Mouse (Mus musculus): Measurements from ENCODE around the gene Lrrc4. TPM values are rescaled to one million over a fixed set of nuclear protein-coding genes. Genes with fewer than 3 reads are reported as not detected.

Lrrc4 gene
- total and polyA plus RNA-seq, 3 experiments = 0.11 TPM; not detected in 2

DNA sequence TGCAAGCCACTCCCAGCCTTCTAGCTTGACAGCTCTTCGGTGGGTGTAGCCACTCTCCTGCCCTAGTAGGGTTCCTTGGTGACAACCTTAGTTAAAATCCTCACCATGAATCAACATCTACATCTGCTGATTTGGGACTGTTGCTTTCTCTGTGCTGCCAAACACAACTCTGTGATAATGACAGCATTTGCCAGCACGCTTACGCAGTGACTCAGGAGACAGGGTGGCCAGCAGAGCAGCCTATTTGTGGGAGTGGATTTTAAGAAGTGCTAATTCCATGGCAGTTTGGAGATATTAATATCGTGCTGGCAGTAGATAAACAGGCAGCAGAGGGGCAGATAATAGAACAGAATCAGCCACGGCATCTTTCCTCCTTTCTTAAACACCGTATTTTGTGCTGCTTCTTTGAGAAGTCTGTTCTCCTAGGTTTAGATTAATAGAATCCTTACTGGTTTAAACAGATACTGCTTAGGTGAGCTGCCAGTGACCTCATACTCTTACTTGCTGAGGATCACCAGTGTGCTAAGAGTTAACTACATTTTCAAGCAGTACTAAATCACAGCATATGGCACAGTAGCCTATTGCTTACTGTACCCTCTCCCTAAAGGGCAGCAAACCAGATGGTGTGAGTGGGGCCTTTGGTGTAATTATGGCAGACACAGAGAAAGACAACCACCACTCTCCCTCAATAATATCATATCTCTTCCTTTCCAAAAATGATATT, 126.0 kb downstream of the Lrrc4 start:
- Histone ChIP-seq H3K27me3 (ENCODE audit: insufficient read depth, low read length) (no peaks in the 10 kb centered on the region), H3K4me3 (ENCODE audit: low read depth, low read length) (no peak overlapping the region), H3K4me1 (ENCODE audit: insufficient read depth, low read depth, low read length) (peaks cover 9% of the 10 kb centered on the region), H3K36me3 (replicated peaks) (peaks cover 71% of the 10 kb centered on the region), H3K9me3 (replicated peaks) (no peaks in the 10 kb centered on the region)
- DNase-seq (ENCODE audit: low spot score) = no peak
- ATAC-seq (ENCODE audit: extremely low read depth, insufficient number of reproducible peaks, low FRiP score, poor library complexity, severe bottlenecking) = no peak
- TF ChIP-seq GATA1 (IDR thresholded peaks at IDR 0.05; ENCODE audit: borderline replicate concordance, low read length) (no peak), GATA2 (IDR thresholded peaks at IDR 0.05; ENCODE audit: borderline replicate concordance, low read depth, low read length) (no peak), CTCF (IDR thresholded peaks at IDR 0.05; ENCODE audit: low read depth, low read length) (no peak), TAL1 (conservative IDR thresholded peaks at IDR 0.05; ENCODE audit: low read depth, low read length) (no peak), POLR2AphosphoS5 (IDR thresholded peaks at IDR 0.05; ENCODE audit: insufficient replicate concordance, low read depth, low read length) (no peak)

DNA sequence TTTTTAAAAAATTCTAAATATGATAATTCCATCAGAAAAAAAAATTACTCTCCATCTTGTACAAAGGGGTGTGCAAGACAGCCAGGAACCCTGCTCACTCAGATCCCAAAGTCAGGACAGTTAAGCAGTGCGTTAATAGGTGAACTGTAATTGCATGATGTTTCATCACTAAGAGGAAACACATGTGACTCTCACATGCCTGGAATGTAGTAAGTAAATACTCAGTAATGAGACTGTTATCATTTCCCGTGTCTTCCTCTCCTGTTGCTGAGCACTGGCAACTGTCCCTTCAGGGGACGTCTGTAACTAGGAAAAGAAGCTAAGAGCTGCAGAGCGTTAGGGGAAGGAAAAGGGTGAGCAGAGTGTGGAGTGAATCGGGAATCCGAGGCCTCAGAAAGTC, 126.9 kb downstream of the Lrrc4 start:
- Histone ChIP-seq H3K9me3 (replicated peaks) (no peaks in the 10 kb centered on the region), H3K36me3 (replicated peaks) (peaks cover 67% of the 10 kb centered on the region), H3K4me1 (ENCODE audit: insufficient read depth, low read depth, low read length) (peaks cover 9% of the 10 kb centered on the region), H3K4me3 (ENCODE audit: low read depth, low read length) (no peak overlapping the region), H3K27me3 (ENCODE audit: insufficient read depth, low read length) (no peaks in the 10 kb centered on the region)
- TF ChIP-seq POLR2AphosphoS5 (IDR thresholded peaks at IDR 0.05; ENCODE audit: insufficient replicate concordance, low read depth, low read length) (no peak), GATA2 (IDR thresholded peaks at IDR 0.05; ENCODE audit: borderline replicate concordance, low read depth, low read length) (no peak), CTCF (IDR thresholded peaks at IDR 0.05; ENCODE audit: low read depth, low read length) (no peak), TAL1 (conservative IDR thresholded peaks at IDR 0.05; ENCODE audit: low read depth, low read length) (no peak), GATA1 (IDR thresholded peaks at IDR 0.05; ENCODE audit: borderline replicate concordance, low read length) (no peak)
- ATAC-seq (ENCODE audit: extremely low read depth, insufficient number of reproducible peaks, low FRiP score, poor library complexity, severe bottlenecking) (no peak), DNase-seq (ENCODE audit: low spot score) (no peak)

DNA sequence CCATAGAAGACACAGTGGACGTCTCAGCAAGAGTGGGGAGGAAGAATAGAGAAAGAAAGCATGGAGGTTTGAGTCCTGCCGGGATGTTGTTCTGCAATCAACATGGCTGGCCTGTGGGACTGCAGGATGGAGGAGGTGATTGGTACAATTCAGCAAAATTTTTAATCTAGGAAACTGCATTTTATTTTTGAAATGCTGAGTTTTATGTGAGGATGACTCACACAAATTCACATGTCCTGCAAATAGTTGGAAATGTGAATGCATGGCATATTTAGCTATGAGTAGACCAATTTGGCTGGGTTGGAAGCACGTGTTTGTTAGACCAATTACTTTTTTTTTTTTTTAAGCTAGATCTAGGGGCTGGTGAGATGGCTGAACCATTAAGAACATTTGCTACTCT, 134.3 kb downstream of the Lrrc4 start:
- no peak overlapping the region for H3K4me3 ChIP-seq (ENCODE audit: low read depth, low read length)
- peaks cover 2% of the 10 kb centered on the region; the same call in 1 of the 2 replicates for H3K4me1 ChIP-seq (ENCODE audit: insufficient read depth, low read depth, low read length)
- peaks cover 74% of the 10 kb centered on the region for H3K36me3 ChIP-seq (replicated peaks)
- no peak for ATAC-seq (ENCODE audit: extremely low read depth, insufficient number of reproducible peaks, low FRiP score, poor library complexity, severe bottlenecking)
- DNase-seq (ENCODE audit: low spot score) = no peak
- H3K9me3 ChIP-seq (replicated peaks) = no peaks in the 10 kb centered on the region
- no peaks in the 10 kb centered on the region for H3K27me3 ChIP-seq (ENCODE audit: insufficient read depth, low read length)
- TF ChIP-seq GATA1 (IDR thresholded peaks at IDR 0.05; ENCODE audit: borderline replicate concordance, low read length) (no peak), CTCF (IDR thresholded peaks at IDR 0.05; ENCODE audit: low read depth, low read length) (no peak), POLR2AphosphoS5 (IDR thresholded peaks at IDR 0.05; ENCODE audit: insufficient replicate concordance, low read depth, low read length) (no peak), TAL1 (conservative IDR thresholded peaks at IDR 0.05; ENCODE audit: low read depth, low read length) (no peak), GATA2 (IDR thresholded peaks at IDR 0.05; ENCODE audit: borderline replicate concordance, low read depth, low read length) (no peak)

DNA sequence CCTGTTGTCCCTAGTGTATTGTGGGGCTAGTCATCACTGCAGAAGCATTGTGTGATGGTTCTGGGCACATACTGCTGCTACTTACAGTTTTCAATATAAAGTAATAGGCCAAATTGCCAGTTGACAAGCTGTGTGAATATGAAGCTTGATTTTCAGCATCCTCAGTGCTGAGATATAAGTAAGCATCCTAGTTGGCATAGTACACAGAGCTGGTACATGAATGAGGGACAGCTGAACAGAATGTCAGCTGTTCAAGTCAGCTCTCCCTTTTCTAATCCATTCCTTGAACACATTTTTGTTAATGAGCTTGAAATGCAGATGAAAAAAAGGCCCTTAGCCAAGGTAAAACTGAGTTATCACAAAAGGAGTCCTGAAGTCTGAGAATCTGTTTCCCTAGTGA, 138.9 kb downstream of the Lrrc4 start:
- H3K4me3 ChIP-seq (ENCODE audit: low read depth, low read length) = no peak overlapping the region
- peaks cover 57% of the 10 kb centered on the region for H3K36me3 ChIP-seq (replicated peaks)
- DNase-seq (ENCODE audit: low spot score) (no peak), ATAC-seq (ENCODE audit: extremely low read depth, insufficient number of reproducible peaks, low FRiP score, poor library complexity, severe bottlenecking) (no peak)
- TF ChIP-seq GATA2 (IDR thresholded peaks at IDR 0.05; ENCODE audit: borderline replicate concordance, low read depth, low read length) (no peak), TAL1 (conservative IDR thresholded peaks at IDR 0.05; ENCODE audit: low read depth, low read length) (no peak), POLR2AphosphoS5 (IDR thresholded peaks at IDR 0.05; ENCODE audit: insufficient replicate concordance, low read depth, low read length) (no peak), CTCF (IDR thresholded peaks at IDR 0.05; ENCODE audit: low read depth, low read length) (no peak), GATA1 (IDR thresholded peaks at IDR 0.05; ENCODE audit: borderline replicate concordance, low read length) (no peak)
- H3K27me3 ChIP-seq (ENCODE audit: insufficient read depth, low read length) = no peaks in the 10 kb centered on the region
- H3K4me1 ChIP-seq (ENCODE audit: insufficient read depth, low read depth, low read length) = peaks cover 2% of the 10 kb centered on the region; the same call in 1 of the 2 replicates
- H3K9me3 ChIP-seq (replicated peaks) = no peaks in the 10 kb centered on the region

DNA sequence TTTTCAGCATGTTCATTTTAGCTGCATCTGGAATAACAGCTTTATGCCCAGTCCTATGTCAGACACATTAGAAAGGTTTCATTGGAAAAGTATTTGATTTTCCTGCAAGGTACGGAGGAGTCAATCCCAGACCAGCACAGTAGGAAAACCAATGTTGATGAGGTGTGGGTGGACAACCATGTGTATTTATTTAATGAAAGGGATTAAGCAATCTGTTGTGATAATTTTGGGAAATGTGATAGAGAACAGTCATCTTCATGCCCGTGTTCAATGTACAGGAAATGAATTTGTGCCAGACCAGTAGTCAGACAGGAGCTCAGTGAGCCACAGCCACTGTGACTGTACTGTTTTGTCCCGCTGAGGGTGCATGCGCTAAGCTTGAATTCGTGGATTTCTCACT, 143.8 kb downstream of the Lrrc4 start:
- no peak for DNase-seq (ENCODE audit: low spot score)
- no peak for TF ChIP-seq POLR2AphosphoS5 (IDR thresholded peaks at IDR 0.05; ENCODE audit: insufficient replicate concordance, low read depth, low read length)
- no peak for TF ChIP-seq GATA1 (IDR thresholded peaks at IDR 0.05; ENCODE audit: borderline replicate concordance, low read length)
- TF ChIP-seq GATA2 (IDR thresholded peaks at IDR 0.05; ENCODE audit: borderline replicate concordance, low read depth, low read length) = no peak
- no peak for TF ChIP-seq TAL1 (conservative IDR thresholded peaks at IDR 0.05; ENCODE audit: low read depth, low read length)
- no peak for TF ChIP-seq CTCF (IDR thresholded peaks at IDR 0.05; ENCODE audit: low read depth, low read length)
- peaks cover 44% of the 10 kb centered on the region for H3K36me3 ChIP-seq (replicated peaks)

DNA sequence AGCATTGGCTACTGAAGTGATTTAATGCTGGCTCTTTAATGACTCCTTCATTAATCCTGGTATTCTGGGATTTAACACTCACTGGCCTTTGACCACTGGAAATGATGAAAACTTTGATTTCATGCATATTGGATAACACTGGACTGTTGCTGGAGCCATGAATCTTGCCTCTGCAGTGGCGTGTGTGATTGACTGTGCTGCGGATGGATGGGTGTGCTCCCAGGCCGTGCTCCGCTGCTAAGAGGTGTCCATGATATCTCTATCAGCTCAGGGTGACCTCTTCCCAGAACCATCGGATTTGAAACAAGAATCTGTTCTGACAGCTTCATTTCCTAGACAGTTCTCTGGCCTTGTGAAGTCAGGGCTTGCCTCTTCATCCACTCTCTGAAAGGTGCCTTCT, 145.8 kb downstream of the Lrrc4 start:
- no peaks in the 10 kb centered on the region for H3K27me3 ChIP-seq (ENCODE audit: insufficient read depth, low read length)
- H3K9me3 ChIP-seq (replicated peaks) = no peaks in the 10 kb centered on the region
- no peak for TF ChIP-seq CTCF (IDR thresholded peaks at IDR 0.05; ENCODE audit: low read depth, low read length)
- TF ChIP-seq GATA1 (IDR thresholded peaks at IDR 0.05; ENCODE audit: borderline replicate concordance, low read length) = no peak
- TF ChIP-seq POLR2AphosphoS5 (IDR thresholded peaks at IDR 0.05; ENCODE audit: insufficient replicate concordance, low read depth, low read length) = no peak
- no peak for TF ChIP-seq TAL1 (conservative IDR thresholded peaks at IDR 0.05; ENCODE audit: low read depth, low read length)
- no peak for TF ChIP-seq GATA2 (IDR thresholded peaks at IDR 0.05; ENCODE audit: borderline replicate concordance, low read depth, low read length)
- H3K4me1 ChIP-seq (ENCODE audit: insufficient read depth, low read depth, low read length) = no peaks in the 10 kb centered on the region
- peaks cover 52% of the 10 kb centered on the region for H3K36me3 ChIP-seq (replicated peaks)
- H3K4me3 ChIP-seq (ENCODE audit: low read depth, low read length) = no peak overlapping the region
- no peak for ATAC-seq (ENCODE audit: extremely low read depth, insufficient number of reproducible peaks, low FRiP score, poor library complexity, severe bottlenecking)
- no peak for DNase-seq (ENCODE audit: low spot score)

More for the DNA sequence above, 143.8 kb downstream of the Lrrc4 start:
- no peak for ATAC-seq (ENCODE audit: extremely low read depth, insufficient number of reproducible peaks, low FRiP score, poor library complexity, severe bottlenecking)
- Histone ChIP-seq H3K4me1 (ENCODE audit: insufficient read depth, low read depth, low read length) (no peaks in the 10 kb centered on the region), H3K27me3 (ENCODE audit: insufficient read depth, low read length) (no peaks in the 10 kb centered on the region), H3K9me3 (replicated peaks) (no peaks in the 10 kb centered on the region), H3K4me3 (ENCODE audit: low read depth, low read length) (no peak overlapping the region)
